Mouse (Mus musculus) retina, postnatal 1 day (tissue): ENCODE results near the gene Gm3149.
"Not testable (repeated sequence)": the region's sequence is repeated elsewhere in the genome, so short reads cannot be mapped to it uniquely, and the experiment has no call there.

ENCODE experiments used
- DNase-seq: peaks from one replicate; pipeline ENCODE4 v3.0.0-alpha.2; 2012

Gene Gm3149

GRCm38 (mm10) chr14:4316983-4317382 lies at the start of gene Gm3149:
Gene Gm3149, plus strand, starts transcription at chr14:4317283.
- not testable (repeated sequence) for DNase-seq

GRCm38 (mm10) chr14:4269238-4269950 lies 47.7 kb upstream of the Gm3149 start:
- DNase-seq = not testable (repeated sequence)

- DNase-seq = not testable (repeated sequence)
Measured at GRCm38 (mm10) chr14:4279828-4280227, 37.3 kb upstream of the Gm3149 start.

GRCm38 (mm10) chr14:4334476-4335080 lies 17.5 kb downstream of the Gm3149 start, which contains the start of gene 2610042L04Rik:
Gene 2610042L04Rik, plus strand, starts transcription at chr14:4334763.
- DNase-seq = peak; percentile 26

- not testable (repeated sequence) for DNase-seq
Measured at GRCm38 (mm10) chr14:4335506-4335905, 18.4 kb downstream of the Gm3149 start.

- not testable (repeated sequence) for DNase-seq
Measured at GRCm38 (mm10) chr14:4368991-4369390, 51.9 kb downstream of the Gm3149 start.

GRCm38 (mm10) chr14:4369691-4370090 lies 52.6 kb downstream of the Gm3149 start:
- not testable (repeated sequence) for DNase-seq
